Mouse (Mus musculus) forebrain, embryonic 14.5 days (tissue): Measurements from ENCODE around the gene Dennd2d. TPM values are rescaled to one million over a fixed set of nuclear protein-coding genes. Genes with fewer than 3 reads are reported as not detected.
A peak's percentile ranks its signal among the peaks of the same experiment; 100 is the strongest.

Experiments used
- ATAC-seq: fragments of 200-750 bp; cut with Nextera tagmentation; 2 replicates; pipeline ENCODE4 v1.8.0; 2017; ENCODE audit warnings: mild to moderate bottlenecking, moderate library complexity
- DNase-seq: peaks from one replicate; pipeline ENCODE4 v3.0.0-alpha.2; 2015; ENCODE audit warnings: low spot score
- H3K27ac ChIP-seq: fragments of 300-500 bp; sonication (generic); 2 replicates; pipeline ENCODE4 v1.5.1; 2014; ENCODE audit warnings: low read depth, mild to moderate bottlenecking, control low read depth, low read length, moderate library complexity
- H3K27me3 ChIP-seq: fragments of 300-500 bp; sonication (generic); replicated peaks from 2 replicates; pipeline ENCODE4 v1.6.1; 2014; ENCODE audit warnings: low read length, control low read depth, mixed read lengths; ENCODE audit not compliant: control insufficient read depth, insufficient read depth
- H3K36me3 ChIP-seq: fragments of 300-500 bp; sonication (generic); 2 replicates; pipeline ENCODE4 v1.6.1; 2014; ENCODE audit warnings: low read length, control low read depth; ENCODE audit not compliant: control insufficient read depth, insufficient read depth
- H3K4me1 ChIP-seq: fragments of 300-500 bp; sonication (generic); 2 replicates; pipeline ENCODE4 v1.6.1; 2014; ENCODE audit warnings: antibody characterized with exemption, low read length, control low read depth; ENCODE audit not compliant: control insufficient read depth, insufficient read depth
- H3K4me2 ChIP-seq: fragments of 300-500 bp; sonication (generic); 2 replicates; pipeline ENCODE4 v1.6.1; 2014; ENCODE audit warnings: mild to moderate bottlenecking, control low read depth, low read length
- H3K4me3 ChIP-seq: fragments of 300-500 bp; sonication (generic); 2 replicates; pipeline ENCODE4 v1.5.1; 2014; ENCODE audit warnings: low read depth, low read length, control low read depth
- H3K9ac ChIP-seq: fragments of 300-500 bp; sonication (generic); 2 replicates; pipeline ENCODE4 v1.6.1; 2014; ENCODE audit warnings: mild to moderate bottlenecking, low read length, control low read depth, moderate library complexity
- H3K9me3 ChIP-seq: fragments of 300-500 bp; sonication (generic); replicated peaks from 2 replicates; pipeline ENCODE4 v1.6.1; 2016; ENCODE audit warnings: low read length, control low read depth, mixed read lengths; ENCODE audit not compliant: control insufficient read depth
- WGBS: fragments of 180-500 bp; shearing (Covaris S2); extraction: QIAGEN DNeasy Blood & Tissue Kit; methylation state at CpG from one replicate; pipeline ENCODE4 v1.1.7; 2014; 5-methylcytosine and 5-hydroxymethylcytosine counted together
- polyA plus RNA-seq: library from polyadenylated mRNA; unstranded; fragments of >200 nt; fragmentation: Nextera tagmentation; extraction: Ambion mirVana; gene quantifications from 2 replicates; pipeline ENCODE4 v1.2.1, GENCODE M21; 2014

Dennd2d gene
- polyA plus RNA-seq, 1 experiment from 2014 or later, result 0.56 TPM

DNA sequence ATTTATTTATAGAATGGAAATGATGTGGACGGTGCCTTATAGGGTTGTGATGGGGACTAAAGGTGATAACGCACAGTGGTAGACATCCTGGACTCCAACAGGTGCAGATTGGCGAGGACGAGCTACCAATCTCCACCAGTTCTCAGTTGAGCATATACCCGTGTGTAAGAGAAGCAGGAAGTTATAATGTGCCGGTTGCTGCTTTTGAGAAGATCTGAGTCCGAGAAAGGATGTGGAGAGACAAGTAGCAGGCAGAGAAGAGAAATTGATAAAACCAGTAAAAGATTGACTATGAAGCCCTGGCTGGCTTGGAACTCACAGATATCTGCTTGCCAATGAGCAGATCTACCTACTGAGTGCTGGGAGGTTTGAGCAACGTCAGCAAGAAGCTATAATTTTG, 11.0 kb downstream of the Dennd2d start:
- H3K4me1 ChIP-seq, result no peaks in the 10 kb centered on the region
- H3K27ac ChIP-seq, result no peak overlapping the region
- H3K4me2 ChIP-seq, result no peak overlapping the region
- whole genome bisulfite sequencing, result 90% methylated on average over 8 of the region's 8 CpGs
- no peaks in the 10 kb centered on the region for H3K9me3 ChIP-seq
- no peak overlapping the region for H3K4me3 ChIP-seq
- DNase-seq, result no peak
- H3K9ac ChIP-seq, result no peak overlapping the region
- ATAC-seq, result no peak
- H3K27me3 ChIP-seq, result no peaks in the 10 kb centered on the region
- H3K36me3 ChIP-seq, result no peaks in the 10 kb centered on the region

DNA sequence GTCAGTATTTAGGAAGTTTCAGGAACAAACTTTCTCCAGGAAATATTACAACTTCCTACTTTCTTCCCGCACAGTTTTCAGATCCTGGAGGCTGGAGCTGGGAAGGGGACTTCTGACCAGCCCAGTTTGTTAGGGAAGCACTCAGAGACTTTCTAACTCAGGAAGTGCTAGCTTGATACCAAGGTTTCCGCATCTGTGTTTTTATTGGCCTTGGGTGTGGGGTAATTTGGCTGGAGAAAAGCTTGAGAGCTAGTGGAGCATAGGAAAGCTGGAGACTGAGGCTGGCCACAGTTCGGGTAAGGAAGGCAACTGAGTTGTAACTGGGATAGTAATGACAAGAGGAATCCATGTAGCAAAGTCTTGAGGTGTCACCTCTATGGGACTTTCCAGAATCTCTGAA, 11.7 kb downstream of the Dennd2d start:
- DNase-seq, result no peak
- H3K4me2 ChIP-seq, result no peak overlapping the region
- H3K9me3 ChIP-seq, result no peaks in the 10 kb centered on the region
- no peak overlapping the region for H3K27ac ChIP-seq
- ATAC-seq, result no peak
- no peaks in the 10 kb centered on the region for H3K27me3 ChIP-seq
- no peaks in the 10 kb centered on the region for H3K4me1 ChIP-seq
- no peak overlapping the region for H3K4me3 ChIP-seq
- H3K36me3 ChIP-seq, result no peaks in the 10 kb centered on the region
- WGBS, result 93% methylated on average over 3 of the region's 3 CpGs
- no peak overlapping the region for H3K9ac ChIP-seq

DNA sequence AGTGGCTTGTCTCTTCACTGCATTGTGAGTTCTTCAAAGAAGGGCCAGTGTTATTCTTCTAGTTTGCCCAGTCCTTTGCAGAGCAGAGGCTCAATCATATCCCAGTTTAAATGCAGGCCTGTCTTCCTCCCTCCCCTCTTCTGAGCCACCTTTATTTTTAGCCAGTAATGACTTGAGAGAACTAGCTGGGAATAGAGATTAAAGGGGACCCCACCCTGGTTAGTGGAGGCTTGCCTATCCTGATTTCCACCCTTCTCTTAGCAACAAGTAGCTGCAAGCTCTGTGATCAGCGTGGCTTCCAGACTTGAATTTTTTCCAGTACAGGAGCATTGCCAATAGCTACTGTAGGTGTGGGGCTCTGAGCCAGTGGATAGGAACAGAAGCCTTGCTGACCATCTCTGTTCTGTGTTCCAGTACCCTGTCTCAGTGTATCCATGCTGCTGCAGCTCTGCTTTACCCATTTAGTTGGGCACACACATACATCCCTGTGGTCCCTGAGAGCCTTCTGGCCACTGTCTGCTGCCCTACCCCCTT, 12.3 kb downstream of the Dennd2d start:
- no peak overlapping the region for H3K27ac ChIP-seq
- no peaks in the 10 kb centered on the region for H3K36me3 ChIP-seq
- no peak overlapping the region for H3K9ac ChIP-seq
- H3K4me3 ChIP-seq, result no peak overlapping the region
- DNase-seq (no peak), ATAC-seq (no peak)
- no peaks in the 10 kb centered on the region for H3K9me3 ChIP-seq
- H3K4me1 ChIP-seq, result no peaks in the 10 kb centered on the region
- WGBS, result 80% methylated on average over 1 of the region's 1 CpGs
- H3K4me2 ChIP-seq, result no peak overlapping the region
- H3K27me3 ChIP-seq, result no peaks in the 10 kb centered on the region

DNA sequence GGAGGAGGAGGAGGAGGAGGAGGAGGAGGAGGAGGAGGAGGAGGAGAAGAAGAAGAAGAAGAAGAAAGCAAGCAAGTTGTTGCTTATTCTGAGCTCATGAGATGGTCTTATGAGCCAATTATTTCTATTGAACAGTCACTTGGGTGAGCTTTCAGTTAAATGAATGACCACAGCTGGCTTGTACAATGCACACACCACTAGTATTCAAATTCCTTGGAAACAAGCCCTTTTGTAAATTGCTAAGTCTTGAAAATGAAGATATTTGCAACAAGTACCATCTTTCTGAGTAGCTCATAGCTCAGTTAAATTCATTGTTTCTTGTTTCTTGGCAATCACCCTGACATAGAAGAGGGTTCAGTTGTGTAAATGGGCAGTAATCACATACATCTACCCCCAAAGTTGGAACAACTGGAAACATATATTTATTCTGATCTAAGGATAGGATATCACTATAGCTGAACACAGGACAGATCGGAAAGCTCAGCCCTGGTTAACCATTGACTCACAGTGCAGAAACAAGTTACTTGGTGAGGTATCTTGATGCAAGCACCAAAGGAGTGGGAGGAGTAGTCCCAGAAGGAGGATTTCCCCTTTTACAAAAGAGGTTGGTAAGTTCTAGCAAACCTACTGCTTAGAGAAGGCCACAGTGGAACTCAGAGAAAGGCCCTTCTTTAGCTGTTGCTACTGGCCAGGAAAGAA, 13.3 kb downstream of the Dennd2d start:
- no peaks in the 10 kb centered on the region for H3K36me3 ChIP-seq
- H3K9me3 ChIP-seq, result no peaks in the 10 kb centered on the region
- no peak overlapping the region for H3K4me3 ChIP-seq
- H3K4me1 ChIP-seq, result no peaks in the 10 kb centered on the region
- no peaks in the 10 kb centered on the region for H3K27me3 ChIP-seq
- 97% methylated on average over 1 of the region's 1 CpGs for WGBS
- ATAC-seq, result no peak
- H3K27ac ChIP-seq, result no peak overlapping the region
- H3K9ac ChIP-seq, result no peak overlapping the region
- no peak for DNase-seq
- no peak overlapping the region for H3K4me2 ChIP-seq

DNA sequence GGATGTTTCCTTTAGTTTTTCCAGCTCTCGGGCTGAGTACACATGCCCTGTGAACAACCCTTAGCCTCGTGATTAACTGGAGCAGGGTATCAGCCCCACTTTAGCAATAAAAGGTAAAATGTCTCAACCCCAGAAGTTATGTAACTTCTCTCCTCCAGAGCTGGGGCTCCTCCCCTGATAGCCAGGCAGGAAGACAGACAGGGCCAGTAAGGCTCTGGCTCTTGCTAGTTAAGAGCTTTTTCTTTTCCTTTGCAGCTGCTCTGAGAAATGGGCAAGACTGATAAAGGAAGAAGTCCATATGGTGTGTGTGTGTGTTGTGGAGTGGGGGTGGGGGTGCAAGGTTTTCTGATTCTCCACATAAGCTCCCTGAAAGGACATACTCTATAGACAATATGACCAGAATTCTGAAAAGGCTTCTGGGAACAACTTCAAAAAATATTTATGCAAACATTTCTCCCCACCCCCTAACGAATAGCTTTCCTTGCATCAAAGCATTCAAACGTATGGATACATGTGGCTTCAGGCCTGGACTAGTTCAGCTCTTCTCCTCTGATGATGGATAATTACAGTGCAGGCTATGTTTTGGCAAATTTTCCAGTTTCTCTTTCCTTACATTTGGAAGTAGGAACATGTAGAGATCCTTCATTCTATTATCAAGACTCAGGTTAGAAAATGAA, 14.0 kb downstream of the Dennd2d start:
- Histone ChIP-seq H3K27me3 (no peaks in the 10 kb centered on the region), H3K9me3 (no peaks in the 10 kb centered on the region), H3K9ac (no peak overlapping the region), H3K4me1 (no peaks in the 10 kb centered on the region), H3K27ac (no peak overlapping the region), H3K4me3 (no peak overlapping the region), H3K36me3 (peaks cover 2% of the 10 kb centered on the region; the same call in 1 of the 2 replicates), H3K4me2 (no peak overlapping the region)
- DNase-seq (peak; percentile 0), ATAC-seq (no peak)
- WGBS, result 68% methylated on average over 4 of the region's 4 CpGs

GRCm38 (mm10) chr3:106496996-106497395, 14.8 kb downstream of the Dennd2d start:
- Histone ChIP-seq H3K4me3 (no peak overlapping the region), H3K9me3 (no peaks in the 10 kb centered on the region), H3K27ac (no peak overlapping the region), H3K4me2 (no peak overlapping the region), H3K36me3 (peaks cover 6% of the 10 kb centered on the region; the same call in 1 of the 2 replicates), H3K4me1 (no peaks in the 10 kb centered on the region), H3K27me3 (no peaks in the 10 kb centered on the region), H3K9ac (no peak overlapping the region)
- no peak for ATAC-seq
- DNase-seq, result no peak
- 76% methylated on average over 3 of the region's 3 CpGs for WGBS

- no peak for ATAC-seq
- no peak overlapping the region for H3K27ac ChIP-seq
- 92% methylated on average over 2 of the region's 2 CpGs for WGBS
These were observed 18.3 kb downstream of the Dennd2d start for GRCm38 (mm10) chr3:106500510-106500909.

GRCm38 (mm10) chr3:106502892-106503291, 20.7 kb downstream of the Dennd2d start:
- no peak for ATAC-seq
- Histone ChIP-seq H3K9ac (no peak overlapping the region), H3K4me1 (no peaks in the 10 kb centered on the region), H3K9me3 (no peaks in the 10 kb centered on the region), H3K4me2 (no peak overlapping the region), H3K27me3 (no peaks in the 10 kb centered on the region), H3K27ac (no peak overlapping the region), H3K36me3 (peaks cover 34% of the 10 kb centered on the region), H3K4me3 (no peak overlapping the region)
- DNase-seq, result no peak
- WGBS, result 92% methylated on average over 2 of the region's 2 CpGs

More at GRCm38 (mm10) chr3:106500510-106500909, 18.3 kb downstream of the Dennd2d start:
- Histone ChIP-seq H3K27me3 (no peaks in the 10 kb centered on the region), H3K36me3 (peaks cover 34% of the 10 kb centered on the region), H3K9ac (no peak overlapping the region), H3K4me3 (no peak overlapping the region), H3K9me3 (no peaks in the 10 kb centered on the region), H3K4me2 (no peak overlapping the region), H3K4me1 (no peaks in the 10 kb centered on the region)
- DNase-seq, result no peak

DNA sequence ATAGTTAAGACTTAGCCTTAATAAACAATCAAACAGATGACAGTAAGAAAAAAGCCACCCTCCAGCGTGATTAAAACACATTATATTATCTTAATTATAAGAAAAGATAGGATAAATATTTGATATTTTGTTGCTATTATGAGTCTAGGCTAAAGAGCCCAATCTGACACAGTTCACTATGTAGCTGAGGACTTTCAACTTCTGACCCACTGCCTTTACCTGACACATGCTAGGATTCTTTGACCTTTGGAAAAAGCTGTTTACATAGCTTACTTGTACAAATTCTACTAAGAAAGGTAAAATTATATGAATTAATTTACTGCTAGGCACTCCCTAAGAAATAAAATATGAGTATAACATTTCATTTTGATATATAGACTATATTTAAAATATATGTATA, 28.5 kb downstream of the Dennd2d start:
- Histone ChIP-seq H3K4me3 (no peak overlapping the region), H3K9me3 (no peaks in the 10 kb centered on the region), H3K4me1 (no peaks in the 10 kb centered on the region), H3K36me3 (no peaks in the 10 kb centered on the region), H3K4me2 (no peak overlapping the region), H3K9ac (no peak overlapping the region), H3K27ac (no peak overlapping the region), H3K27me3 (no peaks in the 10 kb centered on the region)
- WGBS, result 88% methylated on average over 1 of the region's 1 CpGs
- DNase-seq, result no peak
- no peak for ATAC-seq
